Mouse (Mus musculus) ovary, postnatal 36 days (tissue): ENCODE results near the gene Slc22a21.

Source experiments
- DNase-seq: peaks from one replicate; pipeline ENCODE4 v3.0.0; 2022; ENCODE audit warnings: low spot score, mixed read lengths

The Slc22a21 gene

DNA sequence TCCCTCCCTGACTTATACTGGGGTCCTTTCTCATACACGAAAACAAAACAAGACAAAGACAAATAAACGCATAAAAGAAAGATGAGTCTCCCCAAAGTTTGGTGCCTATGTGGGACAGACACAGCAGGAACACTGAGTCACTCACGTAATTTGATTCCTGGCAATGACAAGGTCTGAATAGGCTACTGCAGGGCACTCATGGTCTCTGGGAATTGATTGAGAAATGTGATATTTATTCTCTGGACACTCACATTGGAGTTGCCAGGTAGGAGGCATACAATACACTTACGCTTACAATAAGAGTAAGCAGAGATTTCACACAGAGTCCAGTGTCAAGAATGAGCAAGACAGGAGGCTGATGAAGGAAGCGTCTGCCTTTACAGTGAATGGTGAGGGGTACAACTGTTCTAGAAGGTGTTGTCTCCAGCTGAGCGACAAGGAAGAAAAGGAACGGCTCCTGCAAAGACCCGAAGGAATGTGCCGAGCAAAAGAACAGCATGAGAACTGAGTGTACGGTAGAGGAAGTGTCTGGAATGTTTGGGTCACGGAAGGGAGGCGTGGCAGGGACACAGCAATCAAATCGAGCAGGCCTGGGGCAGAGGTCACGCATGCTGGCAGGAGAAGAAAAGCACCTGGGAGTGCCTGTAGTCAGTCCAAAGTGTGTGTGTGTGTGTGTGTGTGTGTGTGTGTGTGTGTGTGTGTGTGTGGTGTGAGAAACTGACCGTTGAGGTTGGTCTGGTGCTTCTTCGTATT lies 76.2 kb downstream of the Slc22a21 start:
- peak; percentile 50 for DNase-seq

DNA sequence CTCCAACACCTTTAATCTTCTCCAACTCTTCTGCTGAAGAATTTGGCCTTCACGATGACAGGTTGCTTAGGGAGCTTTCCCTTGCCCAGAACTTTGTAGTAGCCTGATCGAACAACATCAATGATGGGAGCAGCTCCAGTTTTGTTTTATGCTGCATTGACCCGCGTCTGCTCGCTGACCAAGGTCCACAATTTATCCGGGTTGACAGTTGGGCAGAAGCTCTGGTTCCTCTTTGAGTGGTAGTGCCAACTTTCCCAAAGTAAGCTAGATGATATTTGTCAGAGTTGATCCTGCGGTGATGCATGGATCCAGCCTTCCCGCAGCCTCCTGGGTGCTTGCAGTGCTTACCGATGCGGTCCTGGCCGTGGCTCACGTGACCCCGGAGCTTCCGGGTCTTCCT lies 77.4 kb downstream of the Slc22a21 start:
- no peak for DNase-seq

DNA sequence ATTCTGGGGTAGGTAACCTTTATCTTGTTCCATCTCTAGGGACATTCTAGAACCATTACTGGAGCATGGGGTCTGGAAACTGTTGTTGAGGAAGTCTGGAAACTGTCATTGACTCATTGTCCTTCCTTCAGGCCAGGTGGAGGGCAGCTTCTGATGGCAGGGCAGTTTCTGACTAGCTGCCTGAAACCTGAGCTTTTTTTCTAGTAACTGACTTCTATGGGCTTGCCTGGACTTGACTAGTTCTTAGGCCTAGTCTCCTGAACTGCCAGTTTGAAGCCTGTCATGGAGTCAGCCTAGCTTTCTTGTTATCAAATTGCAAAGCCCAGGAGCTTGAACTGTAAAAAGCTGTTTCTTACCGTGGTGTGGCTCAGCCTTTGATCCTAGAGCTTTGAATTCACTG lies 79.1 kb downstream of the Slc22a21 start:
- DNase-seq: no peak

DNA sequence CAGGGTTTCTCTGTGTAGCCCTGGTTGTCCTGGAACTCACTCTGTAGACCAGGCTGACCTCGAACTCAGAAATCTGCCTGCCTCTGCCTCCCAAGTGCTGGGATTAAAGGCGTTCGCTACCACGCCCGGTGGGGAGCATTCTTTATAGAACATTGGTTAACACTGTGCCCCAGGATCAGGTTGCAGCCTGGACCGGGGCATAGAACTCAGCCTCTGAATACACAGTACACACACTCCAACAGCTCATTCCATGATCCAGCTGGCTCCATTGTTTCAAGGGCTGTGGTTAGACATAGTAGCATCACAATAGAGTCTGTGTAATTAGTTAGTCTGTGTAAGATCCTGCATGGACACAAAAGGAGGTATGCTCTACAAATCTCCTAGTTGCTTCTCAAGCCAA lies 80.2 kb downstream of the Slc22a21 start:
- DNase-seq: no peak
